Mouse (Mus musculus): ENCODE data around the gene Pxylp1.
A peak's percentile ranks its signal among the peaks of the same experiment; 100 is the strongest.

Gene Pxylp1

GRCm38 (mm10) chr9:96857838-96858237 is 34.6 kb downstream of the Pxylp1 start:
- no peak for DNase-seq

GRCm38 (mm10) chr9:96853300-96854186 is 38.9 kb downstream of the Pxylp1 start:
- no peak for DNase-seq

- DNase-seq, result no peak
These were observed 40.8 kb downstream of the Pxylp1 start for GRCm38 (mm10) chr9:96851634-96852033.

- no peak for DNase-seq
These were observed 41.4 kb downstream of the Pxylp1 start for GRCm38 (mm10) chr9:96851036-96851435.

- DNase-seq, result no peak
These were observed 43.5 kb downstream of the Pxylp1 start for GRCm38 (mm10) chr9:96849012-96849411.

- no peak for DNase-seq
These were observed 46.1 kb downstream of the Pxylp1 start for GRCm38 (mm10) chr9:96846361-96846760.

- peak; percentile 91 for DNase-seq
These were observed 47.7 kb downstream of the Pxylp1 start for GRCm38 (mm10) chr9:96844798-96845209.

GRCm38 (mm10) chr9:96839376-96839775 is 53.1 kb downstream of the Pxylp1 start:
- DNase-seq, result no peak

GRCm38 (mm10) chr9:96838864-96839263 is 53.6 kb downstream of the Pxylp1 start:
- peak; percentile 78 for DNase-seq

GRCm38 (mm10) chr9:96837781-96838420 is 54.6 kb downstream of the Pxylp1 start:
- peak; percentile 35 for DNase-seq

GRCm38 (mm10) chr9:96836984-96837383 is 55.5 kb downstream of the Pxylp1 start:
- peak; percentile 58 for DNase-seq

- no peak for DNase-seq
These were observed 57.0 kb downstream of the Pxylp1 start for GRCm38 (mm10) chr9:96835374-96835921.

GRCm38 (mm10) chr9:96833606-96834005 is 58.9 kb downstream of the Pxylp1 start:
- no peak for DNase-seq

- DNase-seq, result no peak
These were observed 60.0 kb downstream of the Pxylp1 start for GRCm38 (mm10) chr9:96832516-96832915.

GRCm38 (mm10) chr9:96830856-96831359 is 61.6 kb downstream of the Pxylp1 start:
- peak; percentile 55 for DNase-seq

GRCm38 (mm10) chr9:96829682-96830081 is 62.8 kb downstream of the Pxylp1 start:
- DNase-seq, result no peak

- no peak for DNase-seq
These were observed 64.4 kb downstream of the Pxylp1 start for GRCm38 (mm10) chr9:96828071-96828470.

- no peak for DNase-seq
These were observed 65.3 kb downstream of the Pxylp1 start for GRCm38 (mm10) chr9:96827002-96827785.

GRCm38 (mm10) chr9:96824857-96825256 is 67.6 kb downstream of the Pxylp1 start:
- DNase-seq, result no peak

GRCm38 (mm10) chr9:96824026-96824425 is 68.4 kb downstream of the Pxylp1 start:
- DNase-seq, result no peak

- DNase-seq, result no peak
These were observed 68.9 kb downstream of the Pxylp1 start for GRCm38 (mm10) chr9:96823541-96823940.

GRCm38 (mm10) chr9:96823005-96823404 is 69.5 kb downstream of the Pxylp1 start:
- DNase-seq, result no peak
